Mouse (Mus musculus) heart, embryonic 12.5 days (tissue): ENCODE measurements around the gene BC049715. TPM values are rescaled to one million over a fixed set of nuclear protein-coding genes. Genes with fewer than 3 reads are reported as not detected.
A peak's percentile ranks its signal among the peaks of the same experiment; 100 is the strongest.
"Not testable (repeated sequence)": the region's sequence is repeated elsewhere in the genome, so short reads cannot be mapped to it uniquely, and the experiment has no call there.

ENCODE experiments used
- ATAC-seq: fragments of 200-750 bp; cut with Nextera tagmentation; 2 replicates; pipeline ENCODE4 v1.8.0; 2017; ENCODE audit warnings: moderate TSS enrichment, moderate library complexity; ENCODE audit not compliant: insufficient number of reproducible peaks, low FRiP score
- H3K27ac ChIP-seq: fragments of 300-500 bp; sonication (generic); 2 replicates; pipeline ENCODE4 v1.5.1; 2016; ENCODE audit warnings: mild to moderate bottlenecking, moderate library complexity; ENCODE audit not compliant: poor library complexity, severe bottlenecking
- H3K27me3 ChIP-seq: fragments of 300-500 bp; sonication (generic); replicated peaks from 2 replicates; pipeline ENCODE4 v1.6.1; 2016; ENCODE audit warnings: mild to moderate bottlenecking, moderate library complexity
- H3K36me3 ChIP-seq: fragments of 300-500 bp; sonication (generic); 2 replicates; pipeline ENCODE4 v1.6.1; 2016; ENCODE audit warnings: mild to moderate bottlenecking, moderate library complexity
- H3K4me1 ChIP-seq: fragments of 300-500 bp; sonication (generic); replicated peaks from 2 replicates; pipeline ENCODE4 v1.6.1; 2016; ENCODE audit warnings: mild to moderate bottlenecking
- H3K4me2 ChIP-seq: fragments of 300-500 bp; sonication (generic); 2 replicates; pipeline ENCODE4 v1.6.1; 2016; ENCODE audit warnings: mild to moderate bottlenecking, moderate library complexity
- H3K4me3 ChIP-seq: fragments of 300-500 bp; sonication (generic); 2 replicates; pipeline ENCODE4 v1.5.1; 2016; ENCODE audit warnings: mild to moderate bottlenecking
- H3K9ac ChIP-seq: fragments of 300-500 bp; sonication (generic); 2 replicates; pipeline ENCODE4 v1.6.1; 2016; ENCODE audit warnings: mild to moderate bottlenecking, moderate library complexity
- H3K9me3 ChIP-seq: fragments of 300-500 bp; sonication (generic); replicated peaks from 2 replicates; pipeline ENCODE4 v1.6.1; 2016; ENCODE audit warnings: mild to moderate bottlenecking, moderate library complexity
- WGBS: fragments of 180-500 bp; shearing (Covaris S2); methylation state at CpG from one replicate; pipeline ENCODE4 v1.1.7; 2016; 5-methylcytosine and 5-hydroxymethylcytosine counted together
- polyA plus RNA-seq: library from polyadenylated mRNA; unstranded; fragments of >200 nt; fragmentation: Nextera tagmentation; extraction: Ambion mirVana; gene quantifications from 2 replicates; pipeline ENCODE4 v1.2.1, GENCODE M21; 2016

BC049715 gene
- polyA plus RNA-seq: 1.5 and 2.0 TPM in 2 replicates

DNA sequence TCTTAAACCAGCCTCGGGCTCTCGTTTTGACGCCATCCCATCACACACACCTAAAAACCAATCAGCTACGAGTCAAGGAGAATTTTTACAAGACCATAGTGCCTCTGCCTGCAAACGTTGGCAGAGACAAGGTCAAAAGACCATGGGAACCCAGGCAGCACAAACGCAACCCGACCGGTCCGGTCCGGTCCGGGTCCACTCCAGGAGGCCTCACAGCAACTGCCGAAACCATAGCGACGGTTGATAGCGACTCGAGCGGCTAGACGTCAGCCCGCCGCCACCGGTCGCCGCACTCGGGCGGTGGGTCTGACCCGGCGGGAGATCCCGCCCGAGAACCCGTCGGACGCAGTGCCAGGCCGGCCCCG is at the start of gene BC049715:
BC049715 (plus strand) TSS at position 111 of the 365 bp plus-strand sequence.
- Histone ChIP-seq H3K4me2 (peak within 1 kb of the TSS; percentile 79), H3K4me3 (peak within 1 kb of the TSS; percentile 99), H3K36me3 (peaks cover 25% of the 10 kb centered on the region), H3K27me3 (no peaks in the 10 kb centered on the region), H3K4me1 (peaks cover 6% of the 10 kb centered on the region; the same call in 1 of the 2 replicates), H3K27ac (peak within 1 kb of the TSS; percentile 87), H3K9ac (peak within 1 kb of the TSS; percentile 100), H3K9me3 (no peaks in the 10 kb centered on the region)
- WGBS: under 1% methylated on average over 34 of the region's 34 CpGs
- peak; percentile 37; the same call in 1 of the 2 replicates for ATAC-seq

DNA sequence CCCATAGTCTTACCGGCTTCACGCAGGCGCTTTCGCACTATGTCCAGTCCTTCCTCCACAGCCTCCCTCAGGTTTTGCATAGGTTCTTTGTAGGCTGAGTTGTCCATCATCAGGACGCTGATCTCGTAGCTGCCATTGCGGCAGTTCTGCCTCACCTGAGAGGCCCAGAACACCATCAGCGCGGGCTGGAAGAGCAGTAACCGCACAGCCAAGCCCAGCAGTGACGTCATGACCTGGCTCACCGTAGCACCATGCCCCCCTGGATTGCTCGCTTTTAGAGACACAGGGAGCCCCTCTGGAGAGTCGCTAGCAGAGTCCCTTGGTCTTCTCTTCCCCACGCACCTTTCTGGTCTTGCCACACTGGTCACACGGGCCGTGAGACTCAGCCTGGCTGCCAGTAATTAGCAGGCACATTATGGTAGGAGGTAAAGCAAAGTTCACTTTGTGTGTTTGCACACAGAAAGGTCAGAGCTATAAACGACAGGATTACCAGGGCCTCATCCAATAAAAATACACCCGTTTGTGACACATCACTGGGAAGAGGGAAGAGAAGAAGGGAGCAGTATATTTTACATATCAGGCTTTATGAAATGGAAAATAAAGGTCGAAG is 45.9 kb upstream of the BC049715 start, which contains the start of gene Gucy2c:
Gucy2c (minus strand) TSS at position 389 of the 610 bp plus-strand sequence.
- Histone ChIP-seq H3K27me3 (no peaks in the 10 kb centered on the region; the same call in 1 of the 2 replicates), H3K27ac (no peak within 1 kb of the TSS), H3K9me3 (0 out of 2 replicates have a peak, but pooled peaks cover 3% of the 10 kb centered on the region), H3K4me1 (no peaks in the 10 kb centered on the region), H3K36me3 (no peaks in the 10 kb centered on the region), H3K9ac (no peak within 1 kb of the TSS), H3K4me2 (no peak within 1 kb of the TSS), H3K4me3 (no peak within 1 kb of the TSS)
- ATAC-seq: no peak
- 75% methylated on average over 20 of the region's 20 CpGs for WGBS

DNA sequence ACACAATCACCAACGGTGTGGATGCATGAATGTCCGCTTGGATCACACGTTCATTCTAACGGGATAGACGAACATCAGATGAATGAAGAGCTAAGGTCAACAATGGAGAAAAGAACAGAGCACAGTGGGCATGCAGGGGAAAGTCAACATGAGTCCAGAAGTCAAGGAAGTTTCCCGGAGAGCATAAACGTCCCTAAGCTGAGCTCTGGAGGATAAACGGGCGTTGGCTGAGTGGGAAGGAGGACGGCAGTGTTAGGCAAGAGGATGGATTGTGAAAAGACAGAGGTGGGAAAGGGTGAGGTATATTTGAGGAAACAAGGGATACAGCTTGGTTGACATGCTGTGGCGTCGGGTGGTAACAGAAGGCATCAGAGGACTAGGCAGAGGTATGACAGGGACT is 45.3 kb upstream of the BC049715 start:
- Histone ChIP-seq H3K36me3 (no peaks in the 10 kb centered on the region), H3K9me3 (0 out of 2 replicates have a peak, but pooled peaks cover 3% of the 10 kb centered on the region), H3K27ac (no peak overlapping the region), H3K27me3 (no peaks in the 10 kb centered on the region; the same call in 1 of the 2 replicates), H3K4me2 (no peak overlapping the region), H3K4me3 (no peak overlapping the region), H3K9ac (no peak overlapping the region), H3K4me1 (no peaks in the 10 kb centered on the region)
- WGBS: 82% methylated on average over 12 of the region's 12 CpGs
- ATAC-seq: no peak

- no peaks in the 10 kb centered on the region; the same call in 1 of the 2 replicates for H3K27me3 ChIP-seq
- no peak overlapping the region for H3K9ac ChIP-seq
- H3K4me2 ChIP-seq: no peak overlapping the region
- no peak overlapping the region for H3K27ac ChIP-seq
- H3K36me3 ChIP-seq: no peaks in the 10 kb centered on the region
- 82% methylated on average over 9 of the region's 9 CpGs for WGBS
- H3K4me1 ChIP-seq: no peaks in the 10 kb centered on the region
- 0 out of 2 replicates have a peak, but pooled peaks cover 3% of the 10 kb centered on the region for H3K9me3 ChIP-seq
- no peak for ATAC-seq
- no peak overlapping the region for H3K4me3 ChIP-seq
These were observed 44.7 kb upstream of the BC049715 start for GRCm38 (mm10) chr6:136782761-136783160.

DNA sequence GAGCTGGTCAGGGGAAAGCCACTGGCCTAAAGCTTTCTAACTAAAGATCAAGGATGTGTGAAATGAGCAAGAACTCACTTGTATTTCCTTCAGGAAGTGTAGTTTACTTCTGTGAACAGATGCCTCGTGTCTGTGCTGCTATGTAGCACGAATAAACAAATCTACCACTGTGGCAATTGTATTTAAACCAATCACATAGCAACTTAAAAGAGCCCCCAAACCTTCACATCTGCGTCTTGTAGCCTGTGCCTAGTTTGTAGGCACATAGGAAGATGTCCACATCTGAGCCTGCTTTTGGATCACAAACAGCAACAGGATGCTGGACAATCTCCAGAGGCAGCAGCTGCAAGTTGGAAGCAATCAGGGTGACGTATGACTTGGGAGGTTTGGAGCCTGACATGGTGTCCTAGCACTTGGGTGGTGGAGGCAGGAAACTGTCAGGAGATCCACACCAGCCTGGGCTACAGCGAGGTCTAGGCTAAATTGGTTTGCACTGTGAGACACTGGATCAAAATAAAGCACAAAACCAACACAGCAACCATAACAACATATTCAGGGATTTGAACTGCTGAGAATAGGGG is 37.9 kb upstream of the BC049715 start:
- Histone ChIP-seq H3K9ac (no peak overlapping the region), H3K4me2 (no peak overlapping the region), H3K4me3 (no peak overlapping the region), H3K9me3 (no peaks in the 10 kb centered on the region), H3K27me3 (no peaks in the 10 kb centered on the region), H3K4me1 (peaks cover 10% of the 10 kb centered on the region), H3K27ac (no peak overlapping the region), H3K36me3 (no peaks in the 10 kb centered on the region)
- no peak for ATAC-seq
- 60% methylated on average over 5 of the region's 5 CpGs for WGBS

DNA sequence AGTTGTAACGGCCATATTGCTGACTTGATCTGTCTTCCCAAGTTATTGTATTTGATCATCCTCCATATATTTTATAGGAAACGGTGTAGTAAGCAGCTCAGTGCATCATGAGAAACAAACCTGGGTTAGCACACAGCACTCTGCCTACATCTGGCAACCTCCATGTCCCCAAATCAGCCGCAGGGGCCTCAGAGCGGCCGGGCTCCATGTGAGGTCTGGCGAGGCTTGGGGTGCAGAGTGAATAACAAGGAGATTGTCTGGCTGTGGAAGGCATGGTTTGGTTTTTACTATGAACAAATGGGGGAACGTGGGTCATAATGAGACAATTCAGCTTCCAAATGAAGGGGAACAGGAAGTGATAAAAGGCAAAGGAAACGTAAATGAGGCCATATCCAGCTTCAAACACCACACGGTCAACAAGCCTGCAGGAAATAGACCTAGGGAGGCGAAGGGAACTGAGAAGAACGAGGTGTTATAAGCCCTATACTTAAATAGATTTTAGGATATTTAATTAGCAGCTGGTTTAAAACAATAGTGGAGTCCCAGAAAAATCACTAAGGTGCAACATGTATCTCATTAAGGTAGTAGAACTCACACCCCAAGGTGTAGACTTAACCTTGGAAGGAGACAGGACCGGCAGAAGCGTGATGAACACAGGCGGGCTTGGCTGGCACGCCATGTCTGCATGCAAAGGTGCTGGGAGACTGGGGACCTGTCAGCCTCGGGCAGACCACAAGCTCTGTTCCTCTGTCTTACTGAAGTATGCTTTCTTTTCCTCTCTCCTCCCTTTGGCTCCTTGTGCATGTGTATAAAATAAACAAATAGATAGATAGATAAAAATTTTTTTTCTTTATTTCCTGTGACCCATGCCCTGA is 34.3 kb upstream of the BC049715 start:
- no peaks in the 10 kb centered on the region for H3K36me3 ChIP-seq
- H3K4me1 ChIP-seq: peaks cover 10% of the 10 kb centered on the region
- H3K9me3 ChIP-seq: no peaks in the 10 kb centered on the region
- peak overlapping the region; percentile 69 for H3K9ac ChIP-seq
- ATAC-seq: no peak
- H3K4me2 ChIP-seq: peak overlapping the region; percentile 91
- no peak overlapping the region for H3K27ac ChIP-seq
- H3K27me3 ChIP-seq: no peaks in the 10 kb centered on the region
- peak overlapping the region; percentile 60 for H3K4me3 ChIP-seq
- 27% methylated on average over 16 of the region's 16 CpGs for WGBS

- Histone ChIP-seq H3K9me3 (no peaks in the 10 kb centered on the region), H3K4me3 (peak overlapping the region; percentile 60), H3K4me1 (peaks cover 10% of the 10 kb centered on the region), H3K9ac (peak overlapping the region; percentile 69), H3K27me3 (no peaks in the 10 kb centered on the region), H3K27ac (no peak overlapping the region), H3K36me3 (no peaks in the 10 kb centered on the region), H3K4me2 (peak overlapping the region; percentile 91)
- under 1% methylated on average over 22 of the region's 24 CpGs for WGBS
- ATAC-seq: no peak
These were observed 33.4 kb upstream of the BC049715 start for GRCm38 (mm10) chr6:136793831-136794525.

DNA sequence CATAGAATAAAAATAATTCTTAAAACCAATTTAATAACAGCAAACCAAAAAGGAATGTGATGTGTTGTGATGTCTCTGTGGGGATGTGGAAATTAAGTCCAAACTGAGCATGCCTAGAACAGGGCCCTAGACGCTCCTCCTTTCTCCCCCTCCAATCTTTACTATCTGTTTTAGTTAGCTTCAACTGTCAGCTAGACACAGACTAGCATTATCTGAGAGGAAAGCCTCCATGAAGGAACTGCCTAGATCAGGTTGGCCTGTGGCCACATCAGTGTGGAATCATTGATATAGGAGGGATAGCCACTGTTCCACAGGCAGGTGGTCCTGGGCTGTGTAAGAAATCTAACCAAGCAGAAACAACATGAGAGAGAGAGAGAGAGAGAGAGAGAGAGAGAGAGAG is 32.3 kb upstream of the BC049715 start:
- H3K4me3 ChIP-seq: no peak overlapping the region
- no peaks in the 10 kb centered on the region for H3K36me3 ChIP-seq
- H3K27me3 ChIP-seq: no peaks in the 10 kb centered on the region
- H3K9ac ChIP-seq: no peak overlapping the region
- no peak overlapping the region for H3K4me2 ChIP-seq
- 65% methylated on average over 1 of the region's 1 CpGs for WGBS
- no peaks in the 10 kb centered on the region for H3K9me3 ChIP-seq
- no peak for ATAC-seq
- no peak overlapping the region for H3K27ac ChIP-seq
- H3K4me1 ChIP-seq: peaks cover 10% of the 10 kb centered on the region

DNA sequence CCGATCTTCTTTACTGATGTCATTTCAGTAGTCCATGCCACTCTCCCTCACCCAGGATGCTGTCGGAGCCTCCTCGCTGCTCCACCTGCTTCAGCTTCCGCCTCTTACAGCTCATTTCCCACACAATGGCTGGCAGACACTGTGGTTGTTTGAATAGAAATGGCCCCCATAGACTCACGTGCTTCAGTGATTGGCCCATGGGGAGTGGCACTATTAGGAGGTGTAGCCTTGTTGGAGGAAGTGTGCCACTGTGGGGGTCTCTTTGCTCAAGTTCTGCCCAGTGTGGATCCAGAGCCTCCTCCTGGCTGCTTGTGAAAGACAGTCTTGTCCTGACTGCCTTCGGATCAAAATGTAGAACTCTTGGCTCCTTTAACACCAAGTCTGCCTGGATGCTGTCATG is 31.6 kb upstream of the BC049715 start:
- no peaks in the 10 kb centered on the region for H3K9me3 ChIP-seq
- no peaks in the 10 kb centered on the region for H3K27me3 ChIP-seq
- H3K4me2 ChIP-seq: no peak overlapping the region
- WGBS: 63% methylated on average over 6 of the region's 6 CpGs
- H3K36me3 ChIP-seq: no peaks in the 10 kb centered on the region
- no peak for ATAC-seq
- no peak overlapping the region for H3K27ac ChIP-seq
- H3K4me1 ChIP-seq: peaks cover 10% of the 10 kb centered on the region
- no peak overlapping the region for H3K4me3 ChIP-seq
- no peak overlapping the region for H3K9ac ChIP-seq

- H3K9me3 ChIP-seq, H3K27ac ChIP-seq, H3K27me3 ChIP-seq, H3K4me2 ChIP-seq, H3K36me3 ChIP-seq, H3K9ac ChIP-seq, ATAC-seq, H3K4me3 ChIP-seq: not testable (repeated sequence)
- 63% methylated on average over 3 of the region's 3 CpGs for WGBS
- H3K4me1 ChIP-seq: peaks cover 11% of the 10 kb centered on the region
These were observed 29.3 kb upstream of the BC049715 start for GRCm38 (mm10) chr6:136797874-136798693.
